Mouse (Mus musculus): ENCODE measurements around the gene Ybx2. TPM values are rescaled to one million over a fixed set of nuclear protein-coding genes. Genes with fewer than 3 reads are reported as not detected.
"Not testable (repeated sequence)": the region's sequence is repeated elsewhere in the genome, so short reads cannot be mapped to it uniquely, and the experiment has no call there.

Gene Ybx2
- polyA plus RNA-seq, 1 experiment from 2014 or later = 6.2 TPM

DNA sequence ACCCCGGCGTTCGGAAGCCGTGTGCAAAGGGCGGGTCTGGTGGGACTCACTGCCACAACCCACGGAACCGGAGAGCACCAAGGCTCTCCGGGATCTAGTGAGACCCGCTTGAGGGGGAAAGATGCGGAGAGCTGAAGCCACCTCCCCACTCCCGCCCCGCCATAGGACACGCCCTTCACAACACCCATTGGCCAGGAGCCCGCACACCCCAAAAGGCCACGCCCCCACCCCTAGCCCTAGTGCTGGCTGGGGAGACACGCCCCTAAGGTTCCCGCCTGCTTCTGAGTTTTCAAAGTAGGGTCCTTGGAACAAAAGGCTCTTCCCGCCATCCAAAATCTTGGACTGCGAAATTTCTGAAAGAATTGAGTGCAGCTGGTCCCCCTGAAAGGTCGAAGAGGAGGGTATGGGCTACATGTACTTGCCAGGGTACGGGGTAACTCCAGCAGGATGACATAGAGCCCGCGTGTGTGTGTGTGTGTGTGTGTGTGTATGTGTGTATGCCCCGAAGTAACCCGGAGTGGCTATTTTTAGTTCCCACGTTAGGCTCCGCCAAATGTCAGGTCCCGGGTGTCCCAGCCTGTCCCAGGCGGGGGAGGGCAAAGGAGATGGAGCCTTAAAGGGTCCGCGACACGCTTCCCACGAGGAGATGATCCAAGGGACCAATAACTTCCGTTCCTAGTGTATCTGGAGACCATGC, 12.6 kb downstream of the Ybx2 start, which contains the start of gene Slc2a4:
TSS of gene Slc2a4 (minus strand) at position 123 of the 697 bp plus-strand sequence.
- Histone ChIP-seq H3K27ac (ENCODE audit: low read depth, low read length) (0 out of 2 replicates have a peak within 1 kb of the TSS, but pooled peaks have one; percentile 34), H3K4me1 (ENCODE audit: control insufficient read depth, insufficient read depth, low read depth, low read length) (peaks cover 8% of the 10 kb centered on the region), H3K4me3 (ENCODE audit: low read length) (peak within 1 kb of the TSS; percentile 50), H3K36me3 (ENCODE audit: control insufficient read depth, insufficient read depth, low read length) (no peaks in the 10 kb centered on the region), H3K27me3 (replicated peaks; ENCODE audit: control insufficient read depth, insufficient read depth, low read length) (peaks cover 3% of the 10 kb centered on the region), H3K9ac (ENCODE audit: low read depth, low read length) (peak within 1 kb of the TSS; percentile 59), H3K4me2 (ENCODE audit: low read length) (peak within 1 kb of the TSS; percentile 65), H3K9me3 (ENCODE audit: control insufficient read depth, low read length) (no peaks in the 10 kb centered on the region)
- 0% methylated on average over 34 of the region's 34 CpGs for WGBS
- peak; percentile 92 for ATAC-seq

DNA sequence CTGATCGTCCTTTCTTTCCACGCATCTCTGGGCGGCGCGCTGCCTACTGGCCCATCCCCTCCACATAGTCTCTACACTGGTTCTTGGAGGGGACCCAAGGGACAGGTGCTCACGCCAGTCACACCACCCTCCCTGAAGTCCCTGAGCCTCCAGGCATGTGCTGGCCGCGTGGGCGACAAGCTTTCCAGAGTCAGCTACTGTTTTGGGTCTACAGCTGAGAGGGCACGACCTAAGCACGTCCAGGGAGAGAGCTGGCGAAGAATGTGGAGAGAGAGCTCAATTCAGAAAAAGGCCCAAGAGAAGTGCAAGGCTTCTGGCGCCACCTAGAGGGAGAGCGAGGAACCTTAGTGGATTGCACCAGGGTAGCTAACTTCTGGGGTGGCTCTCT, 13.2 kb downstream of the Ybx2 start:
- WGBS = 0% methylated on average over 14 of the region's 14 CpGs
- peak; percentile 50 for ATAC-seq
- peaks cover 3% of the 10 kb centered on the region for H3K27me3 ChIP-seq (replicated peaks; ENCODE audit: control insufficient read depth, insufficient read depth, low read length)
- no peak overlapping the region for H3K9ac ChIP-seq (ENCODE audit: low read depth, low read length)
- H3K4me1 ChIP-seq (ENCODE audit: control insufficient read depth, insufficient read depth, low read depth, low read length) = peaks cover 8% of the 10 kb centered on the region
- peak overlapping the region; percentile 65 for H3K4me2 ChIP-seq (ENCODE audit: low read length)
- H3K4me3 ChIP-seq (ENCODE audit: low read length) = peak overlapping the region; percentile 50
- 0 out of 2 replicates have a peak overlapping the region, but pooled peaks have one; percentile 3 for H3K27ac ChIP-seq (ENCODE audit: low read depth, low read length)
- H3K36me3 ChIP-seq (ENCODE audit: control insufficient read depth, insufficient read depth, low read length) = no peaks in the 10 kb centered on the region
- no peaks in the 10 kb centered on the region for H3K9me3 ChIP-seq (ENCODE audit: control insufficient read depth, low read length)

DNA sequence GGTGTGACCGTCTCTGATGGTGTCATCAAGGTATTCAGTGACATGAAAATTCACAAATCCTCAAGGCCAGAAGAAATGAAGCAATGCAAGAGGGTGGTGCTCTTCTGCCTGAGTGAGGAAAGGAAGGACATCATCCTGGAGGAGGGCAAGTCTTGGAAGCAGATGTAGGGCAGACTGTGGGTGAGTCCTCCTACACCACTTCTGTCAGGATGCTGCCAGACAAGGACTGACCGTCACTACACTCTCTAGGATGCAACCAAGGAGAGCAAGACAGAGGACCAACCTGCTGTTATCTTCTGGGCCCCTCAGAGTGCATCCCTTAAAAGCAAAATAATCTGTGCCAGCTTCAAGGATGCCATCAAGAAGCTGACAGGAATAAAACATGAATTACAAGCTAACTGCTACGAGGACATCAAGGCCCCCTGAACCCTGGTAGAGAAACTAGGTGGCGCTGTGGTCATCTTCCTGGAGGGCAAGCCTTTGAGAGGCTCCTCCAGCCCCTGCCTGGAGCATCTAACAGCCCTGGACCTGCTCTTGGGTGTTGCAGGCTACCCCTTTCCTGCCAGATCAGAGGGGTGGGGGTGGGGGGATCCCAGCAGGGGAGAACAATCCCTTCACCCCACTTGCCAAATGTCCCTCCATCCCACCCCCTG, 15.3 kb downstream of the Ybx2 start:
- Histone ChIP-seq H3K27ac (ENCODE audit: low read depth, low read length) (no peak overlapping the region), H3K4me2 (ENCODE audit: low read length) (no peak overlapping the region), H3K9ac (ENCODE audit: low read depth, low read length) (no peak overlapping the region), H3K27me3 (replicated peaks; ENCODE audit: control insufficient read depth, insufficient read depth, low read length) (peaks cover 3% of the 10 kb centered on the region), H3K4me3 (ENCODE audit: low read length) (no peak overlapping the region), H3K9me3 (ENCODE audit: control insufficient read depth, low read length) (no peaks in the 10 kb centered on the region), H3K36me3 (ENCODE audit: control insufficient read depth, insufficient read depth, low read length) (no peaks in the 10 kb centered on the region), H3K4me1 (ENCODE audit: control insufficient read depth, insufficient read depth, low read depth, low read length) (peaks cover 8% of the 10 kb centered on the region)
- 42% methylated on average over 4 of the region's 4 CpGs for WGBS
- no peak for ATAC-seq

DNA sequence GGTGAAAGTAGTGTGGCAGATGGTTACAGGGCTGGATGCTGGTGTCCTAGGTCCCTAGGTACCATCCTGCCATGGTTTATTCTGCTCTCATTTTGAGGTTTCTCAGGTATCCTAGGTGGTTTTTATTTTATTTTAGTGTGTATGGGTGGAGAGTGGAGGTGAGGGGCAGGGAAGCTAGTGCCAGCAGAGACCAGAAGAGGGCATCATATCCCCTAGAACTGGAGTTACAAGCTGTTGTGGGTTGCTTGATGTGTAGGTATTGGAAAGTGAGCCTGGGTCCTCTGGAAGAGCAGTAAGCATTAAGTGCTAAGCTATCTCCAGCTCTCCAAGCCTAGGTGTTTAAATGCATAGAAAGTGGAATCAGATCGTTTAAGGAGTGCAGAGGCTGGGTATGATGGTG, 16.7 kb downstream of the Ybx2 start:
- H3K4me1 ChIP-seq (ENCODE audit: control insufficient read depth, insufficient read depth, low read depth, low read length) = peaks cover 8% of the 10 kb centered on the region
- 42% methylated on average over 1 of the region's 1 CpGs for WGBS
- no peaks in the 10 kb centered on the region for H3K9me3 ChIP-seq (ENCODE audit: control insufficient read depth, low read length)
- H3K4me2 ChIP-seq (ENCODE audit: low read length) = no peak overlapping the region
- H3K36me3 ChIP-seq (ENCODE audit: control insufficient read depth, insufficient read depth, low read length) = no peaks in the 10 kb centered on the region
- no peak overlapping the region for H3K4me3 ChIP-seq (ENCODE audit: low read length)
- H3K9ac ChIP-seq (ENCODE audit: low read depth, low read length) = no peak overlapping the region
- ATAC-seq = no peak
- no peak overlapping the region for H3K27ac ChIP-seq (ENCODE audit: low read depth, low read length)
- peaks cover 6% of the 10 kb centered on the region for H3K27me3 ChIP-seq (replicated peaks; ENCODE audit: control insufficient read depth, insufficient read depth, low read length)

DNA sequence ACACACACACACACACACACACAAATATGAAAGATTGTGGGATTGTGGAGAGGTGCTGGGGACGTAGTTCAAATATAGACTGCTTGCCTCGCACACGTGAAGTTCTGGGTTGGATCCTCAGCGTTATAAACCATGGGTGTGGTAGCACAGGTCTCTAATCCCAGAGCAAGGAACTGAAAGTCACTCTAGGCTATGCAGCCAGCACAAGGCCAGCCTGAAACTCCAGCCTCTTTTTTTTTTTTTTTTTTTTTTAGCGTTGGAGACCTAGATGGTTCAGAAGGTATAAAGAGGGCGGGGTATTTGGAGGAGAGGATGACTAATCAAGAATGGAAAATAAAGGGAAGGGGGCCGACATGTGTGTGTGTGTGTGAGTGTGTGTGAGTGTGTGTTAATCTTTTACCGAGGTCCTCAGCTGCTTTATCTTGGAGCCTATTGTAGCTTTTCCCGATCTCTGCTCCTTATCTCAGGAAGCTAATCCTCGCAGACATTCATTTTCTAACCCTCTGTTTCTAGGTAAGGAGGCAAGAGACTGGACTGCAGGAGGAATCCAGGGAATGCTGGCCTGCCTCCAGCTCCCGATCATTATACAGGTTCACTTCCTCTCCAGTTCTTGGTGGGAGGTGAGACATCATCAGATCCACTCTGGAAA, 17.8 kb downstream of the Ybx2 start:
- peaks cover 3% of the 10 kb centered on the region; the same call in 1 of the 2 replicates for H3K27me3 ChIP-seq (replicated peaks; ENCODE audit: control insufficient read depth, insufficient read depth, low read length)
- H3K27ac ChIP-seq (ENCODE audit: low read depth, low read length) = no peak overlapping the region
- H3K9me3 ChIP-seq (ENCODE audit: control insufficient read depth, low read length) = no peaks in the 10 kb centered on the region
- H3K4me3 ChIP-seq (ENCODE audit: low read length) = no peak overlapping the region
- no peak for ATAC-seq
- H3K36me3 ChIP-seq (ENCODE audit: control insufficient read depth, insufficient read depth, low read length) = no peaks in the 10 kb centered on the region
- WGBS = 71% methylated on average over 11 of the region's 11 CpGs
- H3K4me1 ChIP-seq (ENCODE audit: control insufficient read depth, insufficient read depth, low read depth, low read length) = peaks cover 2% of the 10 kb centered on the region
- H3K9ac ChIP-seq (ENCODE audit: low read depth, low read length) = no peak overlapping the region
- H3K4me2 ChIP-seq (ENCODE audit: low read length) = no peak overlapping the region

DNA sequence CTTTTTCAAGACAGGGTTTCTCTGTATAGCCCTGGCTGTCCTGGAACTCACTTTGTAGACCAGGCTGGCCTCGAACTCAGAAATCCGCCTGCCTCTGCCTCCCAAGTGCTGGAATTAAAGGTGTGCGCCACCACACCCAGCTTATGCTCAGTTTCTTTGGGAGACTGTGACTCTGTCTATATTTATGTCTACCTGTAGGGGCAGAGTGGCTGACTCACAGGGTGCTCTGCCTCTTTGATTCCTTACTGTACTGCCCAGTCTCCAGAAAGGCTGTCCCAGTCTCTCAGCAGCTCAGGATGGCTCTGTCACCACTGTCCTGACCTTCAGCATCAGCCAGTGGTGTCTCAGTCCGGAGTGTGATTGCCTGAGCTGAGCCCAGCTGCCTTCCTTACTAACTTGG, 20.0 kb downstream of the Ybx2 start:
- 81% methylated on average over 4 of the region's 4 CpGs for WGBS
- not testable (repeated sequence) for H3K4me1 ChIP-seq (ENCODE audit: control insufficient read depth, insufficient read depth, low read depth, low read length); H3K27me3 ChIP-seq (replicated peaks; ENCODE audit: control insufficient read depth, insufficient read depth, low read length); H3K27ac ChIP-seq (ENCODE audit: low read depth, low read length); ATAC-seq; H3K9ac ChIP-seq (ENCODE audit: low read depth, low read length); H3K4me3 ChIP-seq (ENCODE audit: low read length); H3K36me3 ChIP-seq (ENCODE audit: control insufficient read depth, insufficient read depth, low read length); H3K9me3 ChIP-seq (ENCODE audit: control insufficient read depth, low read length); H3K4me2 ChIP-seq (ENCODE audit: low read length)

DNA sequence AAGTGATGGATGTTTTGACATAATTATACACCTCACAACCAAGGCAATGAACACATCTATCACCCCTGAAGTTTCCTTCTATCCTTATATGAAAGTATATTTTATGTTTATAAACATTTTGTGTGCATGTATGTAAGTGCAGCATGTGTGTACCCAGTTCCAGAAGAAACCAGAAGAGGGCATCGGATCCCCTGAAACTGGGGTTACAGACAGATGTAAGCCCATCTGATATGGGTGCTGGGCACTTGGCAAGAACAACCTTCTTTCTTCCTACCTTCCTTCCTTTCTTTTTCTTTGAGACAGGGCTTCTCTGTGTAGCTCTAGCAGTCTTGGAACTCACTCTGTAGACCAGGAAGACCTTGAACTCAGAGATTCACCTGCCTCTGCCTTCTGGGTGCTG, 20.6 kb downstream of the Ybx2 start:
- no peaks in the 10 kb centered on the region for H3K36me3 ChIP-seq (ENCODE audit: control insufficient read depth, insufficient read depth, low read length)
- 68% methylated on average over 1 of the region's 1 CpGs for WGBS
- H3K4me1 ChIP-seq (ENCODE audit: control insufficient read depth, insufficient read depth, low read depth, low read length) = no peaks in the 10 kb centered on the region

DNA sequence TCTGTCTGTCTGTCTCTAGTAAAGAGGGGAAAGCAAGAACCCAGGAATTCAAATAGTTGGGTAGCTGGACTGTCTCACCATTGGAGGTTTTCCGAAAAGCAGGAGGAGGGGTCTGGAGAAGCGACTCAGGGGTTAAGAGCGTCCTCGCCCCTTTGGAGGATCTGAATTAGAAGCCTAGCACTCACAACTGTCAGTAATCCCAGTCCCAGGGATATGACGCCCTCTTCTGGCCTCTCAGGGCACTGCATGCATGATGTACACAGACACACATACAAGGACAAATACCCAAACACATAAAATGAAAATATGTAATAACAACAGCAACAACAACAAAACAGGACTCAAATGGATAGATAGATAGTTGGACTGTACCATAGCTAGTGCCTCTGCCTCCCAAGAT, 25.0 kb downstream of the Ybx2 start:
- WGBS = 30% methylated on average over 5 of the region's 5 CpGs
- peaks cover 30% of the 10 kb centered on the region for H3K27me3 ChIP-seq (replicated peaks; ENCODE audit: control insufficient read depth, insufficient read depth, low read length)

More for the DNA sequence above, 20.6 kb downstream of the Ybx2 start:
- Histone ChIP-seq H3K4me3 (ENCODE audit: low read length) (no peak overlapping the region), H3K27me3 (replicated peaks; ENCODE audit: control insufficient read depth, insufficient read depth, low read length) (peaks cover 3% of the 10 kb centered on the region; the same call in 1 of the 2 replicates), H3K4me2 (ENCODE audit: low read length) (no peak overlapping the region), H3K9me3 (ENCODE audit: control insufficient read depth, low read length) (no peaks in the 10 kb centered on the region), H3K9ac (ENCODE audit: low read depth, low read length) (no peak overlapping the region), H3K27ac (ENCODE audit: low read depth, low read length) (no peak overlapping the region)
- ATAC-seq = no peak

DNA sequence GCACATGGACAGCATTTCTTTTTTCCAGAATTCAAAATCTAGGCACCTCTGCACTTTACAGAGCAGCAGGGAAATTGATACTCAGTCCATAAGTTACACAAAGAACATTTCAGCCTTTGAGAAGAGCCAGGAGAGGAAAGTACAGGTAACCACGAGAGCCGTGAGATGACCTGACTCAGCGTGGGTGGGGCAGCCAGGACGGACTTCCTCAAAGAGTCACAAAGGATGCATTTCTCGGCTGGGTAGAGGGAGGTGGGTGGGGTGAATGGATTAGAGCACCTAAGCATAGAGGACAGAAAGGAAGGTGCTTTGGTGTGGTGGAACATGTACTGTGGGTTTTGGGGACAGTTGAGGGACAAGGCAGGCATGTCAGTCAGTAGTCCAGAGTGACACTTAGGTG, 26.2 kb downstream of the Ybx2 start:
- Histone ChIP-seq H3K36me3 (ENCODE audit: control insufficient read depth, insufficient read depth, low read length) (no peaks in the 10 kb centered on the region), H3K4me2 (ENCODE audit: low read length) (no peak overlapping the region), H3K4me3 (ENCODE audit: low read length) (no peak overlapping the region), H3K9ac (ENCODE audit: low read depth, low read length) (no peak overlapping the region), H3K4me1 (ENCODE audit: control insufficient read depth, insufficient read depth, low read depth, low read length) (peaks cover 8% of the 10 kb centered on the region), H3K27ac (ENCODE audit: low read depth, low read length) (no peak overlapping the region), H3K9me3 (ENCODE audit: control insufficient read depth, low read length) (no peaks in the 10 kb centered on the region), H3K27me3 (replicated peaks; ENCODE audit: control insufficient read depth, insufficient read depth, low read length) (peaks cover 34% of the 10 kb centered on the region)
- no peak for ATAC-seq
- 45% methylated on average over 5 of the region's 5 CpGs for WGBS

More for the DNA sequence above, 25.0 kb downstream of the Ybx2 start:
- Histone ChIP-seq H3K4me2 (ENCODE audit: low read length) (no peak overlapping the region), H3K36me3 (ENCODE audit: control insufficient read depth, insufficient read depth, low read length) (no peaks in the 10 kb centered on the region), H3K4me3 (ENCODE audit: low read length) (no peak overlapping the region), H3K9ac (ENCODE audit: low read depth, low read length) (no peak overlapping the region), H3K27ac (ENCODE audit: low read depth, low read length) (no peak overlapping the region), H3K4me1 (ENCODE audit: control insufficient read depth, insufficient read depth, low read depth, low read length) (peaks cover 4% of the 10 kb centered on the region; the same call in 1 of the 2 replicates), H3K9me3 (ENCODE audit: control insufficient read depth, low read length) (no peaks in the 10 kb centered on the region)
- no peak for ATAC-seq
